In the genomic region with DNA sequence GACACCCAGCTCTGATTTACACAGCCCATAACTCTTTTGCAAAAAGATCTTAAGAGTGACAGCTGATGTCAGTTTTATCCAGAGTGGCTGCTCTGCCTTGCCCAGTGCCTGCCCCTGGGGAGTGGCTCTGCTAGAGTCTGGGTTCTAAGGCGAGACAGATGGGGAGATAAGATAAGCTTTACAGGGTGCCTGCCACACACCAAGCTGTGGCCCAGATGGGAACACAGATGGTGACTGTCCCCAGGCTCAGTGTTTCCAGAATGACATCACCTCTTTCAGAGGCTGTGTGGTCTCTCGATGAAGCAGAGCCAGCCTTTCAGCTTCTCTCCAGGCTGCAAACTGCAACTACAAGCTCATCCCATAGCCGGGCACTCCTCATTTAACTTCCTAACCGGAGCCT, we compare ENCODE assay signal across 9 mouse cellular contexts. TPM values are rescaled to one million over a fixed set of nuclear protein-coding genes. Genes with fewer than 3 reads are reported as not detected.
DNase-seq lines count a peak whose midpoint lies in the region; ATAC-seq lines count a peak whose summit lies in the region.
"Had no signal": no experiment of that assay in that cellular context is flagged by ENCODE, and none has a peak within 500 bp of the region (broad histone marks: within the 10 kb centered on the region; RNA-seq: fewer than 3 reads in every experiment).

No protein-coding gene starts in this region.

- H3K27ac ChIP-seq in lung, embryonic 15.5 days = peak overlapping the region; percentile 87
- H3K27ac ChIP-seq in hindbrain, embryonic 16.5 days (ENCODE audit: low read depth, low read length) = no peak overlapping the region
- no peak overlapping the region for H3K27ac ChIP-seq in liver, embryonic 13.5 days
- H3K27ac ChIP-seq in stomach, embryonic 16.5 days (ENCODE audit: low read length) = no peak overlapping the region
- H3K27ac ChIP-seq: heart, embryonic 15.5 days had no signal

- peaks cover 45% of the 10 kb centered on the region for H3K4me1 ChIP-seq in lung, embryonic 15.5 days
- H3K4me1 ChIP-seq in hindbrain, embryonic 16.5 days (ENCODE audit: control insufficient read depth, insufficient read depth, low read depth, low read length) = peaks cover 8% of the 10 kb centered on the region; the same call in 1 of the 2 replicates
- H3K4me1 ChIP-seq in liver, embryonic 13.5 days (replicated peaks) = peaks cover 8% of the 10 kb centered on the region
- peaks cover 10% of the 10 kb centered on the region for H3K4me1 ChIP-seq in stomach, embryonic 16.5 days (ENCODE audit: control insufficient read depth, insufficient read depth, low read length)

- no peaks in the 10 kb centered on the region for H3K9me3 ChIP-seq in lung, embryonic 15.5 days
- no peaks in the 10 kb centered on the region for H3K9me3 ChIP-seq in hindbrain, embryonic 16.5 days (ENCODE audit: control insufficient read depth, low read length)
- no peaks in the 10 kb centered on the region for H3K9me3 ChIP-seq in liver, embryonic 13.5 days (replicated peaks)
- 0 out of 2 replicates have a peak, but pooled peaks cover 2% of the 10 kb centered on the region for H3K9me3 ChIP-seq in stomach, embryonic 16.5 days (replicated peaks; ENCODE audit: control insufficient read depth, low read length)
- H3K9me3 ChIP-seq: heart, embryonic 15.5 days had no signal

- WGBS in lung, embryonic 15.5 days = 19% methylated on average over 4 of the region's 4 CpGs
- WGBS in hindbrain, embryonic 16.5 days = 30% methylated on average over 4 of the region's 4 CpGs
- WGBS in liver, embryonic 13.5 days (ENCODE audit: insufficient replicate concordance) = 32% methylated on average over 4 of the region's 4 CpGs
- 37% methylated on average over 4 of the region's 4 CpGs for WGBS in stomach, embryonic 16.5 days

- no peak overlapping the region for H3K4me2 ChIP-seq in lung, embryonic 15.5 days
- no peak overlapping the region for H3K4me2 ChIP-seq in hindbrain, embryonic 16.5 days (ENCODE audit: low read length)
- H3K4me2 ChIP-seq in liver, embryonic 13.5 days = no peak overlapping the region
- H3K4me2 ChIP-seq in stomach, embryonic 16.5 days (ENCODE audit: low read depth, low read length) = no peak overlapping the region
- H3K4me2 ChIP-seq: heart, embryonic 15.5 days had no signal

- peak; percentile 31; the same call in 1 of the 2 replicates for ATAC-seq in lung, embryonic 15.5 days (ENCODE audit: borderline replicate concordance, extremely low read depth, low FRiP score, low TSS enrichment)
- ATAC-seq in hindbrain, embryonic 16.5 days = peak; percentile 72
- peak; percentile 73 for ATAC-seq in liver, embryonic 13.5 days (ENCODE audit: low read depth)
- peak; percentile 43; the same call in 1 of the 2 replicates for ATAC-seq in stomach, embryonic 16.5 days (ENCODE audit: insufficient read depth, low FRiP score)

- no peak overlapping the region for H3K4me3 ChIP-seq in lung, embryonic 15.5 days
- H3K4me3 ChIP-seq in hindbrain, embryonic 16.5 days (ENCODE audit: low read length) = no peak overlapping the region
- no peak overlapping the region for H3K4me3 ChIP-seq in liver, embryonic 13.5 days (replicated peaks)
- H3K4me3 ChIP-seq in stomach, embryonic 16.5 days (replicated peaks; ENCODE audit: low read length) = no peak overlapping the region
- H3K4me3 ChIP-seq: heart, embryonic 15.5 days had no signal

- DNase-seq in lung, adult 18-20 months = no peak
- DNase-seq in cerebellum, postnatal 14 days = peak; percentile 78 to 86
- DNase-seq in liver, embryonic 13.5 days = peak; percentile 15
- no peak for DNase-seq in gastrocnemius, postnatal 14 days
- no peak for DNase-seq in thymus, adult 18-20 months

- 0 out of 2 replicates have a peak, but pooled peaks cover 6% of the 10 kb centered on the region for H3K36me3 ChIP-seq in lung, embryonic 15.5 days
- H3K36me3 ChIP-seq in hindbrain, embryonic 16.5 days (ENCODE audit: control insufficient read depth, insufficient read depth, low read length) = peaks cover 5% of the 10 kb centered on the region; the same call in 1 of the 2 replicates
- peaks cover 22% of the 10 kb centered on the region for H3K36me3 ChIP-seq in liver, embryonic 13.5 days
- 0 out of 2 replicates have a peak, but pooled peaks cover 5% of the 10 kb centered on the region for H3K36me3 ChIP-seq in stomach, embryonic 16.5 days (ENCODE audit: control insufficient read depth, insufficient read depth, low read length)
- H3K36me3 ChIP-seq: heart, embryonic 15.5 days had no signal

- no peaks in the 10 kb centered on the region for H3K27me3 ChIP-seq in lung, embryonic 15.5 days
- no peaks in the 10 kb centered on the region for H3K27me3 ChIP-seq in hindbrain, embryonic 16.5 days (replicated peaks; ENCODE audit: control insufficient read depth, insufficient read depth, low read length)
- H3K27me3 ChIP-seq in liver, embryonic 13.5 days = no peaks in the 10 kb centered on the region
- no peaks in the 10 kb centered on the region for H3K27me3 ChIP-seq in stomach, embryonic 16.5 days (ENCODE audit: control insufficient read depth, insufficient read depth, low read length)
- H3K27me3 ChIP-seq: heart, embryonic 15.5 days had no signal

- intact Hi-C loops in gastrocnemius, postnatal 14 days (cut with DNase I; ENCODE audit: low total_unique reads) = no loop called here

- no peak overlapping the region for H3K9ac ChIP-seq in lung, embryonic 15.5 days
- no peak overlapping the region for H3K9ac ChIP-seq in hindbrain, embryonic 16.5 days (ENCODE audit: low read depth, low read length)
- no peak overlapping the region for H3K9ac ChIP-seq in liver, embryonic 13.5 days
- H3K9ac ChIP-seq in stomach, embryonic 16.5 days (ENCODE audit: low read length) = no peak overlapping the region
- H3K9ac ChIP-seq: heart, embryonic 15.5 days had no signal

RNA-seq across cellular contexts. Expression of gene Cog7, which starts 41.8 kb away (rescaled TPM):
- 24.5 and 27.3 TPM in 2 replicates for polyA plus RNA-seq in lung, embryonic 15.5 days (2015; fragmentation: Nextera tagmentation; extraction: Ambion mirVana)
- 32.3 and 33.9 TPM in 2 replicates for polyA plus RNA-seq in hindbrain, embryonic 16.5 days (2015; fragmentation: Nextera tagmentation; extraction: Ambion mirVana)
- 11.1 and 11.4 TPM in 2 replicates for polyA plus RNA-seq in liver, embryonic 13.5 days (2015; fragmentation: Nextera tagmentation; extraction: Ambion mirVana)
- 24.6 and 25.2 TPM in 2 replicates for polyA plus RNA-seq in stomach, embryonic 16.5 days (2015; fragmentation: Nextera tagmentation; extraction: Ambion mirVana)
- total RNA-seq in gastrocnemius, postnatal 14 days (2021) = 1 to 10 TPM; 8.9 to 9.3 TPM

Comparison
In these comparisons a context has a peak if more than half of its experiments do, and no peak if none do; other contexts are left out.
1. DNase-seq: peak in cerebellum, postnatal 14 days (2 of 2) and liver, embryonic 13.5 days (single experiment); none in lung, adult 18-20 months (0 of 2), gastrocnemius, postnatal 14 days (single experiment) and thymus, adult 18-20 months (0 of 2).
2. Peak in every context shown above with its lines, with median percentiles within 50 percentile points of each other: ATAC-seq.